Mouse (Mus musculus): ENCODE results near the gene Tmem108. TPM values are rescaled to one million over a fixed set of nuclear protein-coding genes. Genes with fewer than 3 reads are reported as not detected.

Tmem108 gene
- total and polyA plus RNA-seq, 2 experiments from 2014 or later: 23.5 to 25.1 TPM

GRCm38 (mm10) chr9:103641340-103641739 is 120.3 kb downstream of the Tmem108 start:
- TF ChIP-seq EP300 (IDR thresholded peaks at IDR 0.05; ENCODE audit: low read depth) (no peak), CTCF (IDR thresholded peaks at IDR 0.05; ENCODE audit: low read depth) (no peak)
- Histone ChIP-seq H3K4me3 (ENCODE audit: low read depth, low read length) (no peak overlapping the region), H3K36me3 (replicated peaks; ENCODE audit: control insufficient read depth, insufficient read depth, low read length) (no peaks in the 10 kb centered on the region), H3K9ac (replicated peaks; ENCODE audit: low read depth, low read length) (no peak overlapping the region), H3K4me1 (ENCODE audit: control insufficient read depth, insufficient read depth) (no peaks in the 10 kb centered on the region), H3K9me3 (replicated peaks; ENCODE audit: control insufficient read depth, low read length) (no peaks in the 10 kb centered on the region), H3K27me3 (ENCODE audit: control insufficient read depth, insufficient read depth, low read length) (no peaks in the 10 kb centered on the region), H3K27ac (ENCODE audit: low read depth) (no peak overlapping the region), H3K4me2 (ENCODE audit: low read depth, low read length) (no peak overlapping the region)
- ATAC-seq (ENCODE audit: insufficient read depth, low read depth) (no peak), DNase-seq (ENCODE audit: low spot score) (no peak)
- 90% methylated on average over 4 of the region's 4 CpGs for WGBS

- no peaks in the 10 kb centered on the region for H3K4me1 ChIP-seq (ENCODE audit: control insufficient read depth, insufficient read depth)
- WGBS: 34% methylated on average over 1 of the region's 1 CpGs
- no peaks in the 10 kb centered on the region for H3K9me3 ChIP-seq (replicated peaks; ENCODE audit: control insufficient read depth, low read length)
Measured at GRCm38 (mm10) chr9:103639413-103639812, 122.2 kb downstream of the Tmem108 start.

DNA sequence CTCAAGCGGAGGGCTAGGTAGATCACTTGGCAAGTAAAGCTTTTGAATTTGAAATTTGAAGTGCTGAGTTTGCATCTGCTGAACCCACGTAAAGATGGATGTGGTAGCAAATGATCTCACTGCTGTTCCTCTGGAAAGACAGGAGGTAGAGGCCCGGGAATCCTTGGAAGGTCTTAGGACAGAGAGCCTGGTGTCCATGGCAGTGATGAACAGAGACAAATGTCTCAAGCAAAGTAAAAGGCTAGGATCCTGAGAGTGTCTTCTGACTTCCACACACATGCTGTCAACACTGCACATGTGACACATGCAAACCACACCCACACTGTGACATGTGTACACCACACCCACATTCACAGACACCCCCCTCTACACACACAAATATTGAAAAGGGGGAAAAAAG is 124.2 kb downstream of the Tmem108 start:
- WGBS: 70% methylated on average over 3 of the region's 3 CpGs
- no peaks in the 10 kb centered on the region for H3K4me1 ChIP-seq (ENCODE audit: control insufficient read depth, insufficient read depth)
- H3K27ac ChIP-seq (ENCODE audit: low read depth): no peak overlapping the region

More at GRCm38 (mm10) chr9:103639413-103639812, 122.2 kb downstream of the Tmem108 start:
- no peak overlapping the region for H3K4me3 ChIP-seq (ENCODE audit: low read depth, low read length)
- H3K9ac ChIP-seq (replicated peaks; ENCODE audit: low read depth, low read length): no peak overlapping the region
- no peak overlapping the region for H3K4me2 ChIP-seq (ENCODE audit: low read depth, low read length)
- H3K27ac ChIP-seq (ENCODE audit: low read depth): no peak overlapping the region
- no peak for ATAC-seq (ENCODE audit: insufficient read depth, low read depth)
- H3K36me3 ChIP-seq (replicated peaks; ENCODE audit: control insufficient read depth, insufficient read depth, low read length): no peaks in the 10 kb centered on the region
- no peak for DNase-seq (ENCODE audit: low spot score)
- TF ChIP-seq EP300 (IDR thresholded peaks at IDR 0.05; ENCODE audit: low read depth) (no peak), CTCF (IDR thresholded peaks at IDR 0.05; ENCODE audit: low read depth) (no peak)
- no peaks in the 10 kb centered on the region for H3K27me3 ChIP-seq (ENCODE audit: control insufficient read depth, insufficient read depth, low read length)

DNA sequence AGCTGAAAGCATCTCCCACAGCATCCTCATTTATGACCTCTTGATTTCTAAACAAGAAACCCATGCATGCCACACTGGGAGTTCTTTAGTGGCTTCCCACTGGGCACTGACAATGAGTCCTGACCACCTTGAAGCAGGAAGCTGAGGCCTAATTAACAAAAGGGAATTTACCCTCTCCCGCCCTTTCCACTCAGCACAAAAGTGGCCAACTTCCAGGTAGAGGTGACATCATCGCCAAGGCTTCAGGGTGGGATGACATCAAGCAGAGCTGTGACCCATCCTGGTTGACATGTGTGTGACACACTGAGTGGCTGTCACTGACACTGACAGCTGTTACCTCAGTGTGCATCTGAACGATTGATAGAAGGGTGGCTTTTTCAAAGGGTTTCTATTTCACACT is 124.8 kb downstream of the Tmem108 start:
- no peaks in the 10 kb centered on the region for H3K4me1 ChIP-seq (ENCODE audit: control insufficient read depth, insufficient read depth)
- DNase-seq (ENCODE audit: low spot score) (no peak), ATAC-seq (ENCODE audit: insufficient read depth, low read depth) (no peak)
- TF ChIP-seq CTCF (IDR thresholded peaks at IDR 0.05; ENCODE audit: low read depth) (no peak), EP300 (IDR thresholded peaks at IDR 0.05; ENCODE audit: low read depth) (no peak)
- no peak overlapping the region for H3K4me3 ChIP-seq (ENCODE audit: low read depth, low read length)
- no peaks in the 10 kb centered on the region for H3K27me3 ChIP-seq (ENCODE audit: control insufficient read depth, insufficient read depth, low read length)
- H3K4me2 ChIP-seq (ENCODE audit: low read depth, low read length): no peak overlapping the region
- H3K36me3 ChIP-seq (replicated peaks; ENCODE audit: control insufficient read depth, insufficient read depth, low read length): no peaks in the 10 kb centered on the region
- no peaks in the 10 kb centered on the region for H3K9me3 ChIP-seq (replicated peaks; ENCODE audit: control insufficient read depth, low read length)
- H3K27ac ChIP-seq (ENCODE audit: low read depth): no peak overlapping the region
- H3K9ac ChIP-seq (replicated peaks; ENCODE audit: low read depth, low read length): no peak overlapping the region
- 47% methylated on average over 3 of the region's 3 CpGs for WGBS

More for the DNA sequence above, 124.2 kb downstream of the Tmem108 start:
- TF ChIP-seq CTCF (IDR thresholded peaks at IDR 0.05; ENCODE audit: low read depth) (no peak), EP300 (IDR thresholded peaks at IDR 0.05; ENCODE audit: low read depth) (no peak)
- H3K4me2 ChIP-seq (ENCODE audit: low read depth, low read length): no peak overlapping the region
- no peaks in the 10 kb centered on the region for H3K9me3 ChIP-seq (replicated peaks; ENCODE audit: control insufficient read depth, low read length)
- H3K9ac ChIP-seq (replicated peaks; ENCODE audit: low read depth, low read length): no peak overlapping the region
- DNase-seq (ENCODE audit: low spot score) (no peak), ATAC-seq (ENCODE audit: insufficient read depth, low read depth) (no peak)
- H3K36me3 ChIP-seq (replicated peaks; ENCODE audit: control insufficient read depth, insufficient read depth, low read length): no peaks in the 10 kb centered on the region
- no peaks in the 10 kb centered on the region for H3K27me3 ChIP-seq (ENCODE audit: control insufficient read depth, insufficient read depth, low read length)
- H3K4me3 ChIP-seq (ENCODE audit: low read depth, low read length): no peak overlapping the region

DNA sequence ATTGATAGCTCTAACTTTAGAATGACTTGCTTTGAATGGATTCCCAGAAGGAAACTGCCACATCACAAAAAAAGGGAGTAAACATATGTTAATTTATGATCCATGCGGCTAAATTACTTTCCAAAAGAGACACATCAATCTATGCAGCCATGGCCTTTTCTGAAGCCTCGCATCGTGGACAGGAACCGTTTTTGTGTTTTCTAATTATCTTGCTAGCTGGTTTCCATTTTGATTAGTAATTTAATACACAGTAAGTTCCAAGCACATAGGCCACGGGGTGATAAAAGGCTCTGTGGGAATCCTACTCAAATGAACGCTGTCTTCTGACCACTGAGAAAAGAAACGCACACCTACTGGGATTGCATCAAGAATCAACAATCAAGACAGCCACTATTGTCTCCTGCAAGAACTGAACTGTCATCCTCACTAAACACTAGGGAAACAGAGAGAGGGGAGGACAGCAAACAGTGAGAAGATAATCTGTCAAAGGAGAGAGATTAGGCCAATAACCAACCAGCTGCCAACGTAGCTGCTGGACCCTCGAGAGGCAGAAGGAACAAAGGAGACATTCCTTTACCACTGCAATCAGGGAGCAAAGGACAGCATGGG is 132.7 kb downstream of the Tmem108 start:
- Histone ChIP-seq H3K9me3 (replicated peaks; ENCODE audit: control insufficient read depth, low read length) (no peaks in the 10 kb centered on the region), H3K9ac (replicated peaks; ENCODE audit: low read depth, low read length) (no peak overlapping the region), H3K36me3 (replicated peaks; ENCODE audit: control insufficient read depth, insufficient read depth, low read length) (no peaks in the 10 kb centered on the region), H3K4me2 (ENCODE audit: low read depth, low read length) (no peak overlapping the region), H3K27me3 (ENCODE audit: control insufficient read depth, insufficient read depth, low read length) (no peaks in the 10 kb centered on the region), H3K4me3 (ENCODE audit: low read depth, low read length) (no peak overlapping the region), H3K27ac (ENCODE audit: low read depth) (no peak overlapping the region), H3K4me1 (ENCODE audit: control insufficient read depth, insufficient read depth) (no peaks in the 10 kb centered on the region)
- no peak for TF ChIP-seq CTCF (IDR thresholded peaks at IDR 0.05; ENCODE audit: low read depth)
- no peak for TF ChIP-seq EP300 (IDR thresholded peaks at IDR 0.05; ENCODE audit: low read depth)
- ATAC-seq (ENCODE audit: insufficient read depth, low read depth) (no peak), DNase-seq (ENCODE audit: low spot score) (no peak)
- 56% methylated on average over 9 of the region's 9 CpGs for WGBS

GRCm38 (mm10) chr9:103627404-103627900 is 134.2 kb downstream of the Tmem108 start:
- Histone ChIP-seq H3K9ac (replicated peaks; ENCODE audit: low read depth, low read length) (no peak overlapping the region), H3K9me3 (replicated peaks; ENCODE audit: control insufficient read depth, low read length) (no peaks in the 10 kb centered on the region), H3K27ac (ENCODE audit: low read depth) (no peak overlapping the region), H3K4me2 (ENCODE audit: low read depth, low read length) (no peak overlapping the region), H3K27me3 (ENCODE audit: control insufficient read depth, insufficient read depth, low read length) (no peaks in the 10 kb centered on the region), H3K36me3 (replicated peaks; ENCODE audit: control insufficient read depth, insufficient read depth, low read length) (no peaks in the 10 kb centered on the region), H3K4me3 (ENCODE audit: low read depth, low read length) (no peak overlapping the region), H3K4me1 (ENCODE audit: control insufficient read depth, insufficient read depth) (peaks cover 8% of the 10 kb centered on the region)
- ATAC-seq (ENCODE audit: insufficient read depth, low read depth): no peak
- DNase-seq (ENCODE audit: low spot score): no peak
- WGBS: 86% methylated on average over 8 of the region's 8 CpGs
- TF ChIP-seq EP300 (IDR thresholded peaks at IDR 0.05; ENCODE audit: low read depth): no peak
- no peak for TF ChIP-seq CTCF (IDR thresholded peaks at IDR 0.05; ENCODE audit: low read depth)

All from heart, postnatal 0 days (tissue).